ENCODE assay signal across 8 mouse cellular contexts in genomic region chr2:117512551-117512950, GRCm38 (mm10).
DNase-seq lines count a peak whose midpoint lies in the region; ATAC-seq lines count a peak whose summit lies in the region.
"Had no signal": no experiment of that assay in that cellular context is flagged by ENCODE, and none has a peak within 500 bp of the region (broad histone marks: within the 10 kb centered on the region; RNA-seq: fewer than 3 reads in every experiment).

No protein-coding gene starts in this region.

- no peak for DNase-seq in heart, embryonic 10.5 days (ENCODE audit: low spot score)
- DNase-seq in heart, adult 9 months (ENCODE audit: low spot score in 2 of 2): no peak
- peak; percentile 22 for DNase-seq in right cerebral cortex, postnatal 10 days (ENCODE audit: low spot score in 2 of 2)
- no peak for DNase-seq in right cerebral cortex, postnatal 36 days (ENCODE audit: low spot score in 2 of 2)
- DNase-seq in large intestine, adult 2 months (ENCODE audit: low read depth, low spot score): peak; percentile 4
- DNase-seq in spleen, postnatal 4 days (ENCODE audit: low spot score in 2 of 2): no peak

- no peak overlapping the region for H3K4me2 ChIP-seq in forebrain, embryonic 16.5 days (ENCODE audit: low read length)
- H3K4me2 ChIP-seq: hindbrain, embryonic 12.5 days had no signal

- no peak for ATAC-seq in forebrain, embryonic 16.5 days

- peaks cover 5% of the 10 kb centered on the region; the same call in 1 of the 2 replicates for H3K4me1 ChIP-seq in heart, embryonic 10.5 days
- no peaks in the 10 kb centered on the region for H3K4me1 ChIP-seq in forebrain, embryonic 16.5 days (replicated peaks; ENCODE audit: control insufficient read depth, insufficient read depth, low read length)
- H3K4me1 ChIP-seq: hindbrain, embryonic 12.5 days had no signal

- no peaks in the 10 kb centered on the region for H3K36me3 ChIP-seq in heart, embryonic 10.5 days
- no peaks in the 10 kb centered on the region for H3K36me3 ChIP-seq in forebrain, embryonic 16.5 days (ENCODE audit: control insufficient read depth, insufficient read depth)
- H3K36me3 ChIP-seq: hindbrain, embryonic 12.5 days had no signal

- no peaks in the 10 kb centered on the region for H3K27me3 ChIP-seq in heart, embryonic 10.5 days (ENCODE audit: insufficient read depth, poor library complexity, severe bottlenecking)
- H3K27me3 ChIP-seq in forebrain, embryonic 16.5 days (replicated peaks; ENCODE audit: control insufficient read depth, insufficient read depth, low read length): no peaks in the 10 kb centered on the region
- H3K27me3 ChIP-seq: hindbrain, embryonic 12.5 days had no signal

- no peak overlapping the region for H3K4me3 ChIP-seq in heart, embryonic 10.5 days
- H3K4me3 ChIP-seq in forebrain, embryonic 16.5 days (replicated peaks; ENCODE audit: low read length): no peak overlapping the region
- H3K4me3 ChIP-seq: hindbrain, embryonic 12.5 days had no signal

- no peak overlapping the region for H3K9ac ChIP-seq in forebrain, embryonic 16.5 days (replicated peaks; ENCODE audit: low read depth, low read length)
- H3K9ac ChIP-seq: hindbrain, embryonic 12.5 days had no signal

- no peaks in the 10 kb centered on the region for H3K9me3 ChIP-seq in heart, embryonic 10.5 days
- no peaks in the 10 kb centered on the region for H3K9me3 ChIP-seq in forebrain, embryonic 16.5 days (ENCODE audit: control insufficient read depth, low read length)
- H3K9me3 ChIP-seq: hindbrain, embryonic 12.5 days had no signal

- H3K27ac ChIP-seq in heart, embryonic 10.5 days: peak overlapping the region; percentile 29
- H3K27ac ChIP-seq in forebrain, embryonic 16.5 days (ENCODE audit: low read length): no peak overlapping the region
- H3K27ac ChIP-seq: hindbrain, embryonic 12.5 days had no signal

- WGBS in heart, embryonic 10.5 days: 57% methylated on average over 9 of the region's 9 CpGs
- WGBS in large intestine, adult 2 months: 29% methylated on average over 9 of the region's 9 CpGs
- WGBS in forebrain, embryonic 16.5 days: 84% methylated on average over 9 of the region's 9 CpGs

Comparison
In these comparisons a context has a peak if more than half of its experiments do, and no peak if none do; other contexts are left out.
1. DNase-seq: peak in right cerebral cortex, postnatal 10 days (2 of 2) and large intestine, adult 2 months (single experiment); none in heart, embryonic 10.5 days (single experiment), heart, adult 9 months (0 of 2), right cerebral cortex, postnatal 36 days (0 of 2) and spleen, postnatal 4 days (0 of 2).